Mouse (Mus musculus) forebrain, embryonic 13.5 days (tissue): ENCODE data around the gene Twnk. TPM values are rescaled to one million over a fixed set of nuclear protein-coding genes. Genes with fewer than 3 reads are reported as not detected.
A peak's percentile ranks its signal among the peaks of the same experiment; 100 is the strongest.

ENCODE experiments used
- ATAC-seq: fragments of 200-750 bp; cut with Nextera tagmentation; 2 replicates; pipeline ENCODE4 v1.8.0; 2017
- H3K27ac ChIP-seq: fragments of 300-500 bp; sonication (generic); 2 replicates; pipeline ENCODE4 v1.5.1; 2015; ENCODE audit warnings: inconsistent platforms, mild to moderate bottlenecking, moderate library complexity
- H3K27me3 ChIP-seq: fragments of 300-500 bp; sonication (generic); 2 replicates; pipeline ENCODE4 v1.6.1; 2015; ENCODE audit warnings: mild to moderate bottlenecking, inconsistent platforms
- H3K36me3 ChIP-seq: fragments of 300-500 bp; sonication (generic); 2 replicates; pipeline ENCODE4 v1.6.1; 2015; ENCODE audit warnings: mild to moderate bottlenecking, inconsistent platforms; ENCODE audit not compliant: poor library complexity, severe bottlenecking
- H3K4me1 ChIP-seq: fragments of 300-500 bp; sonication (generic); 2 replicates; pipeline ENCODE4 v1.6.1; 2015; ENCODE audit warnings: inconsistent platforms
- H3K4me2 ChIP-seq: fragments of 300-500 bp; sonication (generic); 2 replicates; pipeline ENCODE4 v1.6.1; 2015; ENCODE audit warnings: inconsistent platforms, mild to moderate bottlenecking, moderate library complexity
- H3K4me3 ChIP-seq: fragments of 300-500 bp; sonication (generic); 2 replicates; pipeline ENCODE4 v1.5.1; 2015; ENCODE audit warnings: mild to moderate bottlenecking, inconsistent platforms
- H3K9ac ChIP-seq: fragments of 300-500 bp; sonication (generic); 2 replicates; pipeline ENCODE4 v1.6.1; 2015; ENCODE audit warnings: mild to moderate bottlenecking, inconsistent platforms
- H3K9me3 ChIP-seq: fragments of 300-500 bp; sonication (generic); replicated peaks from 2 replicates; pipeline ENCODE4 v1.6.1; 2016; ENCODE audit warnings: inconsistent platforms
- WGBS: fragments of 180-500 bp; shearing (Covaris S2); methylation state at CpG from one replicate; pipeline ENCODE4 v1.1.7; 2015; 5-methylcytosine and 5-hydroxymethylcytosine counted together
- polyA plus RNA-seq: library from polyadenylated mRNA; unstranded; fragments of >200 nt; fragmentation: Nextera tagmentation; extraction: Ambion mirVana; gene quantifications from 2 replicates; pipeline ENCODE4 v1.2.1, GENCODE M21; 2015

Twnk gene
- polyA plus RNA-seq, 1 experiment from 2014 or later = 21.1 TPM

GRCm38 (mm10) chr19:45016341-45017215, 11.1 kb downstream of the Twnk start:
- Histone ChIP-seq H3K27ac (peak overlapping the region; percentile 97), H3K36me3 (peaks cover 7% of the 10 kb centered on the region), H3K4me1 (peaks cover 69% of the 10 kb centered on the region), H3K4me3 (peak overlapping the region; percentile 72), H3K9ac (peak overlapping the region; percentile 91), H3K4me2 (peak overlapping the region; percentile 88), H3K27me3 (no peaks in the 10 kb centered on the region), H3K9me3 (no peaks in the 10 kb centered on the region)
- peak; percentile 26; the same call in 1 of the 2 replicates for ATAC-seq
- WGBS = 0% methylated on average over 16 of the region's 18 CpGs

GRCm38 (mm10) chr19:45017216-45017771, 11.8 kb downstream of the Twnk start:
- peak; percentile 64 for ATAC-seq
- Histone ChIP-seq H3K4me1 (peaks cover 69% of the 10 kb centered on the region), H3K27ac (peak overlapping the region; percentile 97), H3K4me3 (peak overlapping the region; percentile 72), H3K36me3 (peaks cover 7% of the 10 kb centered on the region; the same call in 1 of the 2 replicates), H3K9ac (peak overlapping the region; percentile 91), H3K4me2 (peak overlapping the region; percentile 88), H3K9me3 (no peaks in the 10 kb centered on the region), H3K27me3 (no peaks in the 10 kb centered on the region)
- 0% methylated on average over 12 of the region's 27 CpGs for WGBS

GRCm38 (mm10) chr19:45017909-45018308, 12.4 kb downstream of the Twnk start:
- Histone ChIP-seq H3K4me2 (peak overlapping the region; percentile 88), H3K36me3 (peaks cover 13% of the 10 kb centered on the region; the same call in 1 of the 2 replicates), H3K4me1 (peaks cover 66% of the 10 kb centered on the region), H3K27ac (peak overlapping the region; percentile 97), H3K4me3 (peak overlapping the region; percentile 72), H3K9me3 (no peaks in the 10 kb centered on the region), H3K27me3 (no peaks in the 10 kb centered on the region), H3K9ac (peak overlapping the region; percentile 91)
- peak; percentile 77 for ATAC-seq
- WGBS = under 1% methylated on average over 39 of the region's 48 CpGs

GRCm38 (mm10) chr19:45018351-45018831, 12.9 kb downstream of the Twnk start:
- peak overlapping the region; percentile 88 for H3K4me2 ChIP-seq
- no peaks in the 10 kb centered on the region for H3K27me3 ChIP-seq
- H3K4me1 ChIP-seq = peaks cover 66% of the 10 kb centered on the region
- peak overlapping the region; percentile 72 for H3K4me3 ChIP-seq
- 0% methylated on average over 12 of the region's 13 CpGs for WGBS
- peak overlapping the region; percentile 97 for H3K27ac ChIP-seq
- no peak for ATAC-seq
- peak overlapping the region; percentile 91 for H3K9ac ChIP-seq
- H3K9me3 ChIP-seq = no peaks in the 10 kb centered on the region
- H3K36me3 ChIP-seq = peaks cover 15% of the 10 kb centered on the region

GRCm38 (mm10) chr19:45020348-45020747, 14.9 kb downstream of the Twnk start:
- Histone ChIP-seq H3K27me3 (no peaks in the 10 kb centered on the region), H3K4me2 (peak overlapping the region; percentile 32; the same call in 1 of the 2 replicates), H3K27ac (no peak overlapping the region), H3K4me3 (0 out of 2 replicates have a peak overlapping the region, but pooled peaks have one; percentile 10), H3K4me1 (peaks cover 53% of the 10 kb centered on the region), H3K36me3 (peaks cover 33% of the 10 kb centered on the region), H3K9me3 (no peaks in the 10 kb centered on the region), H3K9ac (peak overlapping the region; percentile 21; the same call in 1 of the 2 replicates)
- WGBS = 73% methylated on average over 6 of the region's 6 CpGs
- no peak for ATAC-seq

GRCm38 (mm10) chr19:45021362-45021761, 15.9 kb downstream of the Twnk start:
- Histone ChIP-seq H3K27me3 (no peaks in the 10 kb centered on the region), H3K4me3 (no peak overlapping the region), H3K9ac (peak overlapping the region; percentile 40; the same call in 1 of the 2 replicates), H3K36me3 (peaks cover 44% of the 10 kb centered on the region), H3K9me3 (no peaks in the 10 kb centered on the region), H3K27ac (no peak overlapping the region), H3K4me2 (no peak overlapping the region; the same call in 1 of the 2 replicates), H3K4me1 (peaks cover 43% of the 10 kb centered on the region)
- ATAC-seq = no peak
- 92% methylated on average over 15 of the region's 15 CpGs for WGBS

GRCm38 (mm10) chr19:45023993-45024392, 18.5 kb downstream of the Twnk start:
- Histone ChIP-seq H3K4me1 (peaks cover 27% of the 10 kb centered on the region), H3K4me3 (no peak overlapping the region), H3K36me3 (peaks cover 63% of the 10 kb centered on the region), H3K27ac (no peak overlapping the region), H3K9ac (no peak overlapping the region), H3K9me3 (no peaks in the 10 kb centered on the region), H3K27me3 (no peaks in the 10 kb centered on the region), H3K4me2 (no peak overlapping the region)
- ATAC-seq = no peak
- 91% methylated on average over 11 of the region's 11 CpGs for WGBS

GRCm38 (mm10) chr19:45024775-45025174, 19.3 kb downstream of the Twnk start:
- ATAC-seq = no peak
- no peak overlapping the region for H3K9ac ChIP-seq
- 92% methylated on average over 20 of the region's 20 CpGs for WGBS
- peaks cover 63% of the 10 kb centered on the region for H3K36me3 ChIP-seq
- no peaks in the 10 kb centered on the region for H3K27me3 ChIP-seq
- H3K9me3 ChIP-seq = no peaks in the 10 kb centered on the region
- H3K4me3 ChIP-seq = no peak overlapping the region
- H3K4me1 ChIP-seq = peaks cover 19% of the 10 kb centered on the region
- no peak overlapping the region for H3K27ac ChIP-seq
- H3K4me2 ChIP-seq = no peak overlapping the region

GRCm38 (mm10) chr19:45025937-45026568, 20.6 kb downstream of the Twnk start:
- Histone ChIP-seq H3K4me2 (no peak overlapping the region), H3K9me3 (no peaks in the 10 kb centered on the region), H3K9ac (no peak overlapping the region), H3K27me3 (no peaks in the 10 kb centered on the region), H3K36me3 (peaks cover 63% of the 10 kb centered on the region), H3K4me3 (no peak overlapping the region), H3K4me1 (peaks cover 9% of the 10 kb centered on the region), H3K27ac (no peak overlapping the region)
- WGBS = 93% methylated on average over 37 of the region's 37 CpGs
- no peak for ATAC-seq

GRCm38 (mm10) chr19:45026958-45027670, 21.7 kb downstream of the Twnk start:
- H3K4me3 ChIP-seq = no peak overlapping the region
- H3K9ac ChIP-seq = no peak overlapping the region
- peaks cover 56% of the 10 kb centered on the region for H3K36me3 ChIP-seq
- no peak overlapping the region for H3K4me2 ChIP-seq
- H3K27me3 ChIP-seq = no peaks in the 10 kb centered on the region
- peaks cover 3% of the 10 kb centered on the region for H3K4me1 ChIP-seq
- no peaks in the 10 kb centered on the region for H3K9me3 ChIP-seq
- no peak for ATAC-seq
- H3K27ac ChIP-seq = no peak overlapping the region
- WGBS = 88% methylated on average over 6 of the region's 6 CpGs

- no peaks in the 10 kb centered on the region for H3K27me3 ChIP-seq
- 82% methylated on average over 6 of the region's 6 CpGs for WGBS
- no peak overlapping the region for H3K9ac ChIP-seq
- no peak for ATAC-seq
- peaks cover 51% of the 10 kb centered on the region for H3K36me3 ChIP-seq
- no peak overlapping the region for H3K4me2 ChIP-seq
- H3K4me1 ChIP-seq = peaks cover 3% of the 10 kb centered on the region
- no peak overlapping the region for H3K4me3 ChIP-seq
- H3K9me3 ChIP-seq = no peaks in the 10 kb centered on the region
- H3K27ac ChIP-seq = no peak overlapping the region
Observed at GRCm38 (mm10) chr19:45027848-45028247, 22.4 kb downstream of the Twnk start.
